Mouse (Mus musculus): ENCODE data around the gene Dhh.
"Not testable (repeated sequence)": the region's sequence is repeated elsewhere in the genome, so short reads cannot be mapped to it uniquely, and the experiment has no call there.

Dhh gene

DNA sequence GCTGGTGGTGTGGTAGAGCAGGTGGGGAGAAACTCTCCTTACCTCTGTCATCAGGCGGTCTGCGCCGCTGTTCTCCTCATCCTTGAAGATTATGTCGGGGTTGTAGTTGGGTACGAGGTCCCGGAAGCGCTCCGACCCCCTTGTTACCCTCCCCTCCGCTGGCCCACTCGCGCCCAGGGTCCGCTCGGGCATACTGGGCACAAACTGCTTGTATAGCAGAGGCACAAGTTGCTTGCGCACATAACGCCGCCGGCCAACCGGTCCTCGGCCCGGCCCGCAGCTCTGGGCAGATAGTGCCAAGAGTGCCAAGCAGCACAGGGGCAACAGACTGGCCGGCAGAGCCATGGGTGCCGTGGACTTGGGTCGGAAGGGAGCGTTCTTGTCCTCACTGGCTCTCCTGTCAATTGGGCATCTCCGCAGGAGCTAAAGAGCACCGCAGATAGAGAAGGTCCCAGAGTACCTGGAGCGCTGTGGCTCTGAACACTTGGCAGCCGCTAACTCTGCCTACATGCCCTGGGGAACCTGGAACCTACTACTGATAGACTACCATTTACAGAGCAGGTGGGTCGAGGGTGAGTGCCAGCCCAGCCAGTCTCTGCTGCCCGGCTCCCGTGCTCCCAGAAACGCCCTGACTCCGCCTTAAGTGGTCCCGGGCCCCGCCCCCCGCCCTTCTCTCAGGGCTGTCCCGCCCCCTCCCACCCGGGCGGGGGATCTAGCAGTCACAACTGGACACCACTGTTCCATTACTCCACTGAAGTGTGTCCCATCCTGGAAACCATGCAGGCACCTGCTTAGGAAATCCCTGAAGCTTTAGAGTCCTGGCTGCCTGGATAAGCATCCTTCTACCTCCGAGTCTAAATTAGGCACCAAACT lies at the start of gene Dhh:
Gene Dhh, minus strand, starts transcription at position 613 of the 873 bp plus-strand sequence.
- peak; percentile 52 for DNase-seq

GRCm38 (mm10) chr15:98947884-98948283 lies 49.5 kb upstream of the Dhh start:
- no peak for DNase-seq

DNA sequence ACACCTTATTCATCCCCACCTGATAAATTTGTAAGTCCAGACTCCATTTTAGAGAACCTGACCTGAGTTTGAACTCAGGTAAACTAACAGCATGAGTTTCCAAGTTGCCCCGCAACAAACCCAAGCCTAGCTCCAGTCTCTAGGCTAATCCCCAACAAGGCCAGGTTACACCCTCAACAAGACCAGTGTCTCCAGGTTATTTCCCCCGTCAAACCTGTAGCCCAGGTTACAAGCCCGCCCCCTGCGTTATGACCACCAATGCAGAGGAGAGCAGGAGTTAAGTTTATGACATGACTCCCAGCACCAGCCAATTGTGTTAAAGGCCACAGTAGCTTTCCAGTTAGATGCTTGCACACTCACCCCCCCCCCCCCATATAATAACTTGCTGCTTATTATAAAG lies 44.8 kb upstream of the Dhh start:
- DNase-seq = no peak

DNA sequence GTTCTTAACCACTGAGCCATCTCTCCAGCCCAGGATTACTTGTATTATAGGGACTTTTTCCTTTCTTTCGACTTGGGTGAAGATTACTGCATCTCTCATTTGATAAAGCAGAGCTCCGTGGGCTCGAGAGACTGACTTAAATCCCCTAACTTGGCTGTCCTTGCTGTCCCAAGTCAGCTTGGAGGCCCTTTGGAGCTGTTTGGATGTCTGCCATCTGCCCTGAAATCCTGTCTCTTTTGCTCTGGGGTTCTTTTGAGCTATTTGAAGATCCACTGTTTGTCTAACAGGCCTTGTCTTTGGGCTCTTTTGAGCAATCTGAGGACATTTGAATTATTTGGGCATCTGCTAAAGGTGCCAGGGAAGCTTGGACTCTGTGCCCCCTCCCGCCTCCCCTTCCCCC lies 43.7 kb upstream of the Dhh start:
- no peak for DNase-seq

GRCm38 (mm10) chr15:98941539-98941938 lies 43.2 kb upstream of the Dhh start:
- DNase-seq = no peak

- DNase-seq = no peak
Measured at GRCm38 (mm10) chr15:98940816-98941215, 42.5 kb upstream of the Dhh start.

DNA sequence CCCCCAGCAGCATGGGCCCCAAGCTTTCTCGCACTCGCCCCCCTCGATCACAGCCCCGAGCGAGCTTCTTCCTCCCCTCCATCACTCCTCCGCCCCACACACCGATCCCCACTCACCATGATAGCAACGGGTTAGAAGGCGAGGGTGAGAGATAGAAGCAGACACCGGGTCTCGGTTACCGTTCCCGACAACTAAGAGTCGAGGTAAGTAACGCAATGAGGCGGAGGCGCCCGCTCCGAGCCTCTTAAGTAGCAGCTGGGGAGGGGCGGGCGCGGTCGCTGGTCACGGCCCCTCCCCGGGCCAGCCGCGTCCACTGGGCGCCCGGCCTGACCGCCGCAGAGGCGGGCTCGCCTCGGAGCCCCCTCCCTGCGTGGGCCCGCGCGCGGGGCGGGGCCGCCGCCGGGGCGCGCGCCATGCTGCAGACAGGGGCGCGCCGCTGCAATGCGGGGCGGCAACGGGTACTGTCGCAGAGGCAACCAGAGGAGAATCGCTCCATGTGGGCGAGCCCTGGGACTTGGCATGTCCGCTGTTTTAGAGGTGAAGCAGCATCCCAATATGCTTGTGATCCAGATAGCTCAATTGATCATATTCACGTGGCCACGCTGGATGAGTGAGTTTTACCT lies 36.0 kb upstream of the Dhh start, which contains the start of gene Tuba1b:
Gene Tuba1b, minus strand, starts transcription at position 349 of the 623 bp plus-strand sequence.
- DNase-seq = peak; percentile 94

DNA sequence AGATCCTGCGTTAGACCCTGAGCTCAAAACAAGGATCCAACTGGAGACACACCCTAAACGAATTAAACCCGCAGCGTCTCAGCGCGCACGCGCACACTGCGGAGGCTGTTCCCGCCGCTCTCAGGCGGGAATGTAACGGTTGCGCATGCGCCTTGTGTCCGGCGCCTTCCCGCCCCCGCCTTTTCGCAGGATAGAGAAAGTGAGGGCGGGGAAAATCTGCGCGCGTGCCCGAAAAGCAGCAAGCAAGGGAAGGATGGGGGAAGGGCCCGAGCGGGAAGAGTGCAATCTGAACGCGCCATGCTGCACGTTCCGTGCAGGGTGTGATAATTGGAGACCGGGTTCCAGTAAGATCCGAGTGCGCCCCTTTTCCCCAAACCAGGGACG lies 35.5 kb upstream of the Dhh start:
- DNase-seq = peak; percentile 98

DNA sequence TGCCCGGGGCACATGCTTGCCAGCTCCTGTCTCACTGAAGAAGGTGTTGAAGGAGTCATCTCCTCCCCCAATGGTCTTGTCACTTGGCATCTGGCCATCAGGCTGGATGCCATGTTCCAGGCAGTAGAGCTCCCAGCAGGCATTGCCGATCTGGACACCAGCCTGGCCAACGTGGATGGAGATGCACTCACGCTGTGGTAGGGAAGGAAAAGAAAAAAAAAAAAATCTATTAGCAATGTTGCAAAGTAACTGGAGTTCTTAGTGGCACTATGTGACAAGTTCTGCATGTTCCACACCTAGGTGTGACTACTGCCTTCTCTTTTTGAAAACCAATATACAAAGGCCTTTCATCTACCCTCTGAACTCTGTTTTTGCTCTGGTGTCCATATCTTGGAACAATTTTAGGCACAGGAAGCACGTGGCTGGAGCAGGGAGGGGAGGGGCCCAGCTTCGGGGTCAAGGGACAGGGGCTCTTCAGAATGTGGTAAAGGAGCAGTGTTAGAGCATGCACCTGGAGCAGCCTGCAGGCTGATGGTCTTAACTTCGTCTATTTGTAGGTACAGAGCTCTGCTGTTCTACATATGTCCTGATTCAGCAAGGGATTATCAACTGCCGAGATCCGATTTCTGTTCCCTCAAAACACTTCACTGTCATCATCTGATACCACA lies 34.8 kb upstream of the Dhh start:
- not testable (repeated sequence) for DNase-seq

DNA sequence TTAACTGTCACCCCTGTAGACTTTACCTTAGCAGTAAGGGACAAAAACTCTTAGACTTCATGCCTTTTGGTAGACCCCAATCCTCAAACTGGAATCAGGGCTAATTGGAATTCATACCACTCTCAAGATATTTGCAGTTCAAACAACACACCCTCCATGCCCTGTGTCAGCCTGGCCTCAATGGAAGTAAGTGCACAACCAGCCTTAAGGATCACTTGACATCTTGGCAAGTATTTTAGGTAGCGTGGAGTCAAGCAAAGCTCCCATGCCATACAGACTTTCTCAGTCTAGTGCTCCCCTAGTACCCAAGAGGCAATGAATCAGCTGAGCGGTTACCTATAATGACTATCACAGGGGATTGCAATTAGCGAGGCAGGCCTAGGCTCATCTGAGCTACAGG lies 32.7 kb upstream of the Dhh start:
- no peak for DNase-seq

DNA sequence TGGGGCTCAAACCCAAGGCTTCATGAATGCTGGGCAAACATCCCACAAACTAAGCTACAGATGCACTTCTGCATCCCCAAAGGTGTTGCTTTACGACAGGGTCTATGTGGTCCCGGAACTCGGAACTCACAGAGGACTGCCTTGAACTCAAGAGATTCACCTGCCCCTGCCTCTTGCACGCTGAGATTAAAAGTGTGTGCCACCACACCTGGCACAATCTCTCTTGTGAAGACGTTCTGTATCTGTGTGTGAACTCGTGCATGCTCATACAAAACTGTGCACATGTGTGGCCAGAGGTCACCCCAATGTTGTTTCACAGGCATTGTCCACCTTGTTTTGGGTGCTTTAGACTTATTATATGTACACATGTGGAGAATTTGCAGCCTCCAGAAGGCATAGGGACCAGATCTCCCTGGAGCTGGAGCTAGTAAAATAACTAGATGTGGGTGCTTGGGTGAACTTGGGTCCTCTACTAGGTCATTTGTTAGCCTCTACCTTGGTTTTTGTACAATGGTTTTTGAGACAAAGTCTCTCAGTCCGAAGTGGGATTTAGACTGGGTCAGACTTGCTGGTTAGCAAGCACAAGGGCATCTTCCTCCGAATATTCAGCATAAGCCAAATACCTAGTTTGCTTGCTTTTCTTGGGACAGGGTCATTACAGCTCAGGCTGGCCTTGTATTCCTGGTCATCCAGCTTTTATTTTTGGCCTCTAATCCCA lies 31.8 kb upstream of the Dhh start:
- no peak for DNase-seq

GRCm38 (mm10) chr15:98928598-98929240 lies 30.4 kb upstream of the Dhh start:
- DNase-seq = peak; percentile 87

GRCm38 (mm10) chr15:98927566-98927965 lies 29.2 kb upstream of the Dhh start:
- no peak for DNase-seq

- DNase-seq = no peak
Measured at GRCm38 (mm10) chr15:98924682-98925081, 26.3 kb upstream of the Dhh start.

DNA sequence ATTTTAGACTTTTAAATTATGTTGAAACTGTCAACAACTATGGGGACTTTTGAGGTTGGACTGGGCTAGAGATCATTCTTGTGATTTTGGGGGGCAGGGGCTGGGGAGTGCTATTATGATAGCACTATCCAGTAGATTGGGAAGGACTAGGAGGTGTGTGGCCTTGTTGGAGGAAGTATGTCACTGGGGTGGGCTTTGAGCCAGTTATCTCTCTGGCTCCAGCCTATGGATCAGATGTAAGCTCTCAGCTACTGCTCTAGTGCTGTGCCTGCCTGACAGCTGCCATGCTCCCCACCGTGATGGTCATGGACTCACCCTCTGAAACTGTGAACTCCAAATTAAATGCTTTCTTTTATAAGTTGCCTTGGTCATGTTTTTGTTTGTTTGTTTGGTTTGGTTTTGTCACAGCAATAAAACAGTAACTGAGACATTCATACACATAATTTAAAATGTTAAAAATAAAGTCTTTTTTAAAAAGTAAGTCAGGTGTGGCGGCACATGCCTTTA lies 24.7 kb upstream of the Dhh start:
- no peak for DNase-seq

- peak; percentile 29 for DNase-seq
Measured at GRCm38 (mm10) chr15:98922581-98922980, 24.2 kb upstream of the Dhh start.

DNA sequence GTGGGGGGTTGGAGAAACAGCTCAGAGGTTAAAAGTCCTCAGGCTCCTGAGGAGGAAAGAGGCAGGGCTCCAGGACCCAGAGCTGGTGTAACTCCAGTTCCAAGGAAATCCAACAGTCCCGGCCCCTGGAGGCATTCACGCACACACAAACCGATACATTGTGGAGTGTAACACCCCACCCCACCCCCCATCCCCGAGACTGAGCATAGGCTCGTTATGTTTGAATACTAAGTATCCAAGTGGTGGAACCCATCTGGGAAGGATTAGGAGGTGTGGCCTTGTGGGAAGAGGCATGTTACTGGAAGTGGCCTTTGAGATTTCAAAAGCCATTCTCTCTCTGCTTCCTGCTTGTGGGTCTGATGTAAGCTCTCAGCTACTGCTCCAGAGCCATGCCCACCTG lies 23.2 kb upstream of the Dhh start:
- no peak for DNase-seq

- not testable (repeated sequence) for DNase-seq
Measured at GRCm38 (mm10) chr15:98918499-98918895, 20.2 kb upstream of the Dhh start.

DNA sequence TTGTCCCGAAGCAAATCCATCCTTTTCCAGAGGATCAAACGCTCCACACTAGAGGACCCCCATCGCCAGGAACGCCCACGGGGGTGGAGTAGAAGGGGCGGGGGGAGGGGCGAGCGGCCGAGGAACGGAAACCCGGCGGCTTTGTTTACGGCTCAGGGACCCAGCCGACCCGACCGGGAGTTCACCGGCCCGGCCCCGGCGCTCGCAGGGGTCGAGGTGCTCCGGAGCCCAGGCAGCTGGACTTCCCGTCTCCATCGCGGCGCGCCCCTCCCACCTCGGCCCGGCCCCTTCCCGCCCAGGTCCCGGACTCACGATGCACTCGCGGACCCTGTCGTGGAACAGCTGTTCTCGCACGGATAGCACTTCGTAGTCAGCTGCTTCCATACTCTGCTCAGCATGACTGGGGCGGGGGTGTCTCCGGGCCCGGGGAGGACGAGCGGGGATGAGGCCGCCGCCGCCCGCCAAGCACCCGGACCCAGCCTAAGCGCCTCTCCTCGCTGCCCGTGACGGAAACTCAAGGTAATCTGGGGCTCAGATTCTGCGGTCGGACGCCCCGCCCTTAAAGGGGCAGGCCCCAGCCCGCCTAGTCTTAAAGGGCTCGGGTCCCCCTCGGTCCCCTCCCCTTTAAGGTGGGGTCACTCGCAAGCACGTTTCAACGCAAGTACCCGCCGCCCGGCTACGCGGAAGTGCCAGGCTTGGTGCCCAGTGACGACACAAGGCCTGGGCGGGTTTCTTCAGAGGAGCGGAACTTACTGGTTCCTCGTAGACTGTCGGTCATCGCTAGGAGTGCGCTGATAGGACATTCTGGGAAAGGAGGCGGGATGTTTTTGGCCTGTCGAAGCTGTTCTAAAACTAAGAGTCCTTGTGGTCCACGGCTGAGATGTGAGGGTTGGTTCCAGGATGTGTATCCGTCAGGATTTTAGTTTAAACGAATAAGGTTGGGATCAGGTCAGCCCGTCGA lies 19.5 kb upstream of the Dhh start, which contains the start of gene Lmbr1l:
Gene Lmbr1l, minus strand, starts transcription at position 694 of the 961 bp plus-strand sequence.
- peak; percentile 100 for DNase-seq

DNA sequence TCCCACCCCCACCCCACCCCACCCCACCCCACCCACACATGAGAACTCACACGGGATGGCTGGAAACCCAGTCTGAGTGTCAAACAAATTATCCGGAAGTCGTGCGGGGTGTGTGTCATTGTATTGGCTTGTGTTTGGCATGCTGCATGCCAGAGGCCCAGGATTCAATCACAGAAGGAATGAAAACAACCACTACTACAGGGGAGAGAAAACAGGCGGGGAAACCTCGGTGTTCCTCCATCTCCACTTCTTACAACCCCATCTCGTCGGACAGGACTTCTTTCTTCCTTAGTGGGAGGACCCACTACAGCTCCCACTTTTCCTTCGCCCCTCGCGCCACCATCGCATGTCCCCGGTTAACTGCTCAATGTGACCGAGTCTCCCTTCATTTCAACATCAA lies 18.8 kb upstream of the Dhh start:
- DNase-seq = peak; percentile 57

DNA sequence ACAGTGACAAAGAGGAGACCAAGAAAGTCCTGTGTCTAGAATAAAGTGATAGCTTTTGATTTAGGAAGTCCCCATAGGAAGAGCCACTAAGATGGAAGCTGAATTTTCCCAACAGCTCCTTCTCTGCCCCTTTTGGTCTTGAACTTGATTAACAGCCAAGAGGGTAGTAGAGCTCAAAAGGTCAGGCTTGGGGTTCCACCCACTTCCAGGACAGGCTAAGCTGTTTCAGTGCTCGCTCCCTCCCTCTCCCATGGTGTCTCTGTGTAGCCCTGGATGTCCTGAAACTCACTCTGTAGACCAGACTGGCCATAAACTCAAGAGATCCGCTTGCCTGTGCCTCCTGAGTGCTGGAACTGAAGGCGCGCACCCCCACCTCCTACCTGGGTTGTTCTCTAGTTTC lies 17.7 kb upstream of the Dhh start:
- no peak for DNase-seq
